Mouse (Mus musculus): ENCODE data around the gene Olfr1044.
"Not testable (repeated sequence)": the region's sequence is repeated elsewhere in the genome, so short reads cannot be mapped to it uniquely, and the experiment has no call there.

The Olfr1044 gene

DNA sequence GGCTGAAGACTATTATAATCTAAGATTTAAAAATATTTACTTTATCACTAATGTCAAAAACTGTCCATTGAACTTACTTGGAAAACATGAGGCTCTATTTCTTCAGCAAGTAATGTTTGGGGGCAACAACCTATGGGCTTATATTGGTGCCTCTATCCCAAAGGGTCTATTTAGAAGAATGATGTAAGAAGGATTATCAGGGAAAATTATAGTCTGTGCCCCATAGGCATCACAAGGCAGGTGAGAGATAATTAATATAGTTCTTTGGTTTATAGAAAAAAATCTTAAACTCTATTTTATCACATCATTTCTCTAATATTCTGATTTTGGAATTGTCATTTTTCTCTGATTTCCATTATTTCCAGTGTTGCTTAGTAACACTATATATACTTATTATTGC is at the start of gene Olfr1044:
Olfr1044 (minus strand) TSS at position 101 of the 400 bp plus-strand sequence.
- no peak for DNase-seq (ENCODE audit: low spot score)

DNA sequence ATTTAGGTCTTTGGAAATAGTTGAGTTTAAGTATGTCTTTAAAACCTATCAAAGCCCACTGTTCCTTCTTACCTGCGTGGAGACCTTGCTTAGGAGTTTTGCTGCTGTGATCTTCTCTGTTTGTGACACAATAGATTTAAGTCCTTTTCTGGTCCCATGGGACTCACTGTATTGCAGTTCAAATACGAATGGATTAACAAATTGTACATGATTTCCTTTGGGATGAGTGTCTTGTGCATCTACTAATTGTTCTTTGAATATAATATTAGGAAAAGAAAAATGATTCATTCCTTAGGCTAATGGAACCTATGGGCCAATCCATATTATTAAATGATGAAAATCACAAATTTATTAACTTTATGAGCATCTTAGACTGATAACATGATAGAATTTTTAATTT is 41.6 kb upstream of the Olfr1044 start, which contains the start of gene Olfr1046:
Olfr1046 (minus strand) TSS at position 101 of the 400 bp plus-strand sequence.
- no peak for DNase-seq (ENCODE audit: low spot score)

GRCm38 (mm10) chr2:86202909-86203308 is 25.3 kb upstream of the Olfr1044 start, which contains the start of gene Olfr1045:
Gene Olfr1045, minus strand, starts transcription at chr2:86203009.
- DNase-seq (ENCODE audit: low spot score): no peak

DNA sequence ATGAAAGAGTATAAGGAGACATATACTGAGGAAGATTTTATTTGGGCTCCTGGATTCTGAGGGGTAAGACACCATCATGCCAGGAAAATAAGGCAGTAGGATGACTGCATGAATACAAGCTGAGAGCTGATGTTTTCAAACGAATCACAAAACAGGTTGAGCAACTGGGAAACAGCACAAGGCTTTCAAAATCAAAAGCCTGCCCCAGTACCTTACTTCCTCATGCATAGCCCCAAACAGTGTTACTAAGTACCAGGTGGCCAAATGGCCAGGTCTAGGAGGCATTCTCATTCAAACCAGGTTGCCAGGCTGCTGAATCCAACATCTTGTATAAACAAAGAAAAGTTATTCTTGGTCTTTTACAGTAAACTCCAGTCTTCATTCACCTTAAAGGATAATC is 18.2 kb upstream of the Olfr1044 start:
- no peak for DNase-seq (ENCODE audit: low spot score)

DNA sequence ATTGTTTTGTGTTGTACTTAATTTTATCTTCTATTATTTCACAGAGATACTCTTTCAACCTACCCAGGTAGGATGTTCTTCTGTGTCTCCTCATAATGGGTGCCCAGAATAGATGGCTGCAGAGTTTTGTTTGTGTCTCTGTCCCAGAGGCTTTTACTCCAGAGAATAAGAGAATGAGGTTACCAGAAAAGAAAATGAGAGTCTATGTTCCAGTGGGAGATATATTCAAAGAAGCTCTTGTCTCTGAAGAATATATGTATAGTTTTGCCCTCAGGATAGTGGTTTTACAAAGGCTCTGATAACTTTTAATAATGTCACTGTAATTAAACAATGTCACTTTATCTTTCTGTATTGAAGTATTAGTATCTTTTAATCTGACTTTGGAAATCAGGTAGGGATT is 8.0 kb upstream of the Olfr1044 start, which contains the start of gene Olfr52:
Olfr52 (minus strand) TSS at position 101 of the 400 bp plus-strand sequence.
- no peak for DNase-seq (ENCODE audit: low spot score)

GRCm38 (mm10) chr2:86179950-86180349 is 2.3 kb upstream of the Olfr1044 start:
- no peak for DNase-seq (ENCODE audit: low spot score)

DNA sequence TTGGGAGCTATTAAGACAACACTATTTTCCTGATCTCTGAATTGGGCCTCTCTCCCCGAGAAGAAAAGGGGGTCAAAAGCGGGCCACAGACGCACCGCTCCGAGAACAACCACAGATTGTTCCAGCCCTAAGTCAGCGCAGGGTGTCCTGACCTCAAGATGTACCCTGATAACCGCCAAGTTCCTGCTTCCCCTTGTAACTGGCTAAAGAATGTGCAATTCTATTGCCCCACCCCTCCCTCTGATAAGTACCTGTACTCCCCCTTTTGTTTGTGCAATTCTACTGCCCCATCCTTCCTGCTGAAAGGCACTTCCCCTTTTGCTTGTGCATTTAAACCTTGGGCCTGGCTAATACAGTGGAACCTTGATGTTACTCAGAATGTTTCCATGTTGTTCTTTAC is 2.2 kb downstream of the Olfr1044 start:
- DNase-seq (ENCODE audit: low spot score): not testable (repeated sequence)

DNA sequence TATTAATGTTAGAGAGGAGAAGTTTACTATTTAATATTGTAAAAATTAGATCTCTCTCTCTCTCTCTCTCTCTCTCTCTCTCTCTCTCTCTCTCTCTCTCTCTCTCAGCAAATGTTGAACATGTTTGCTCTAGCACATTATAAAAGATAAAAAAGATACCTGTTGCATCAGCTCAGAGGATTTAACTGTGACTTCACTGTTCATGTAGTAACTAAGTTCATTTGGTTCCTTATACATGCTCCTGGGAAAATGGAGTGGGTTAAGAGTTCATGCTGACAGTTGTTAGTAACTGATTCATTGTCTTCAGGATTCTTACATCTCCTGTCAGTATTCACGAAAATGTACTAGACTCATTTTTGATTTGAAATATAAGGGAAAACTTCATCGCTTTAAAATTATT is 10.2 kb downstream of the Olfr1044 start, which contains the start of gene Olfr1043:
Olfr1043 (minus strand) TSS at position 101 of the 400 bp plus-strand sequence.
- no peak for DNase-seq (ENCODE audit: low spot score)

DNA sequence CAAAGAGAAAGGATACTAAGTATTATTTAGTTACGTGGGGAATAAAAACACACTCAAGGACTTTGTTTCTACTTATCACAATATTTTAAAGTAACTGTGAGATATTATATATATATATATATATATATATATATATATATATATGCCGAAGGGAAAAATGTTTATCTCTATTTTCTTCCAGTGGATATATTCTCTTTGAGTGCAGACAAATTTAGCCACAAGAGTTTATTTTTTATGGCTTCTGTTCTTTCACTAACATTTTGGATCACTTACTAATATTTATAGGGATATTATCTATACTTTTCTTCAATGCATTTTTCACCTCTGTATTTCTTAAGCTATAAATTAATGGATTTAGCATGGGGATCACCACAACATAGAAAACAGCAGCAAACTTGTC is 15.9 kb downstream of the Olfr1044 start, which contains the start of gene Olfr1042:
Olfr1042 (minus strand) TSS at position 101 of the 400 bp plus-strand sequence.
- no peak for DNase-seq (ENCODE audit: low spot score)

DNA sequence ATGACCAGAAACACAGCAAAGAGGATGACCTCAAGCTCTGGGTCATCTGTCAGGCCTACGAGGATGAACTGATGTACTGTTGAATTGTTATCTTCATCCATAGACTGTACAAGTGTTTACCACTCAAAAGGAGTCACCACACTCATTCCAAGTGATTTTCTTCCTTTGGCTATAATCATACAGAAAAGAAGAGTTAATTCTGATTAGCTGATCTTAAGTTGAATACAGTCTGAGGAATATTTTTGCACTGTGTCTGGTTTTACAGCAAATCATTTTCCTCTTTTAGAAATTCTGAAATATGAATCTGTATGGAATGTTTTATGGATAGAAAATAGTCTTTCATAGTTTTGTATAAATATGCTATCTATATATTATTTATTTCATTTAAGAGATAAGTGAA is 31.0 kb downstream of the Olfr1044 start, which contains the start of gene Olfr1040:
Olfr1040 (minus strand) TSS at position 101 of the 400 bp plus-strand sequence.
- DNase-seq (ENCODE audit: low spot score): no peak

- no peak for DNase-seq (ENCODE audit: low spot score)
Observed at GRCm38 (mm10) chr2:86135828-86136227, 41.8 kb downstream of the Olfr1044 start, which contains the start of gene Olfr1039. Gene Olfr1039, minus strand, starts transcription at chr2:86135928.
